Mouse (Mus musculus) MEL-GATA-1-ER (cell line): ENCODE data around the gene Nudt14.

Experiments
- DNase-seq: peaks from one replicate; pipeline ENCODE4 v3.0.0-alpha.2; 2012; ENCODE audit warnings: low read depth; ENCODE audit errors: extremely low read depth

Nudt14 gene

GRCm38 (mm10) chr12:112941776-112942713 is at the start of gene Nudt14:
TSS of gene Nudt14 (minus strand) at chr12:112942124.
- DNase-seq = peak; percentile 89

DNA sequence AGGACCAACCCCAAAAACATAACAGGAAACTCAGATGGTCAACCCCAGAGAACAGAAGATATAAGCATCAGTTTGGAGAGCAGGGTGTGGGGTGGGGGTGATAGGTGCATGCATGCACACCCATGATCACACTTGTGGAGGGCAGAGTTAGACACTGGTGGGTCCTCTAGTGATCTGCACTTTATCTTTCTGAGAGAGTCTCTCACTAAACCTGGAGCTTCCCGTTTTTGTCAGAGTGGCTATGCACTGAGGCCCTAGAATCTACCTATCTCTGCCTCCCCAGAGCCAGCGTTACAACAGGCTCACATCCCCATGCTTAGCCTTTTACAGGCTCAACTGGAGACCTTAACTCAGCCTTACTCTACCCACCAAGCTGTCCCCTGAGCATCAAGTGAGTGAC is 49.5 kb upstream of the Nudt14 start:
- DNase-seq = peak; percentile 98

DNA sequence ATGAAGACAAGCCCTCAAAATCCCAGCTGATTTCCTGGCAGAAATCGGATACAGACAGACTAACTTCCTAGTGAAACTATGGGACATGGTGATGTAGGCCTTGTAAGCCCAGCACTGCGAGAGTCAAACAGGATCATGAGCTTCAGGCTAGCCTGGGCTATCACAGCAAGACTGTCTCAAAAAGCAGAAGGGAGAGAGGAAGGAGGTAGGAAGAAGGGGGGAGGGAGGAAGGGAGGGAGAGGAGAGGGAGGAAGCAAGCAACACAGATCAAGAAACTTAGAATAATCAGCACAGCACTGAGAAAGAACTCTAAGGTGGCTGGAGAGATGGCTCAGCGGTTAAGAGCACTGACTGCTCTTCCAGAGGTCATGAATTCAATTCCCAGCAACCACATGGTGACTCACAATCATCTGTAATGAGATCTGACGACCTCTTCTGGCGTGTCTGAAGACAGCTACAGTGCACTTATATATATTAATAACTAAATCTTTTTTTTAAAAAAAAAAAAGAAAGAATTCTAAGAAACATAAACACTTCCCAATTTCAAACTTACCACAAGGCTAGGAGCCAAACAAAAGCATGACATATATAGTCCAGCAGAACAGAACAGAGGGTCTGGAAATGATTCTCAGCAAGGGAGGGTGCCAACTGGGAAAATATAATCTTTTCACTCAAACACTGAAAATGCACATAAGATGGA is 48.9 kb upstream of the Nudt14 start:
- peak; percentile 80 for DNase-seq

DNA sequence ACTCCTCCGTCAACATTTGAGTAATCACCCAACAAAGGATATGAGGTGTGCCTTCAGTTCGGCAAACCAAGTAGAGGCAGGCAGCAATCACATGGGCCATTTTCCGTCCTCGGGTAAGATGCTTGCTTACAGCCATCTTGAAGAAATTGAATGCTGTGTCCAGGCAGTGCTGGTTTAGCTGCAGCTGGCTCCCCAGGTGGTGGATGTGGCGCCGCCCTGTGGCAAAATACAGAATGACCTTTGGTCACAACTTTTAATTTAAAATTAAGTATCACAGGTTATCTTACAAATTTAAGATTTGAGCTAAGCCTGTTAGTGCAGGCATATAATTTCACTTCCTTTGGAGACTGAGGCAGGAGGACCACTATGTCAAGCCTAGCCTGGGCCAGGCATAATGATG is 46.0 kb upstream of the Nudt14 start:
- no peak for DNase-seq

GRCm38 (mm10) chr12:112985346-112985745 is 43.4 kb upstream of the Nudt14 start:
- no peak for DNase-seq

GRCm38 (mm10) chr12:112982031-112982430 is 40.1 kb upstream of the Nudt14 start:
- DNase-seq = no peak

DNA sequence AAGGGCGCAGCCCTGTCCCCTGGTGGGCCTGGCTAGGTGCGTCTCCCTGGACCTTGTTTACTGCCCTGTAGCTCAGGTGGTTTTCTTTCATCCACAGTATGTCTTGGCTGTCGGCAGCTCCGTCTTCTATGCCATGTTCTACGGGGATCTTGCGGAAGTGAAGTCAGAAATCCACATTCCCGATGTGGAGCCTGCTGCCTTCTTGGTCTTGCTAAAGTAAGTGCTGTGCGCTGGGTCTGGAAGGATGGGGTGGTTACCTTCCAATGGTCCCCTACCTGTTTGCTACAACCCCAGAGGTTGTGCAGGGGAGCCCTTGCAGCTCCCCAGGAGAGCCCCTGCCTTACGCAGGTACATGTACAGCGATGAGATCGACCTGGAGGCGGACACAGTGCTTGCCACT is 35.2 kb upstream of the Nudt14 start:
- DNase-seq = no peak

- DNase-seq = no peak
Measured at GRCm38 (mm10) chr12:112976371-112977073, 34.6 kb upstream of the Nudt14 start, which contains the start of gene Btbd6. TSS of gene Btbd6 (plus strand) at chr12:112976482.

GRCm38 (mm10) chr12:112974736-112975135 is 32.8 kb upstream of the Nudt14 start:
- no peak for DNase-seq

DNA sequence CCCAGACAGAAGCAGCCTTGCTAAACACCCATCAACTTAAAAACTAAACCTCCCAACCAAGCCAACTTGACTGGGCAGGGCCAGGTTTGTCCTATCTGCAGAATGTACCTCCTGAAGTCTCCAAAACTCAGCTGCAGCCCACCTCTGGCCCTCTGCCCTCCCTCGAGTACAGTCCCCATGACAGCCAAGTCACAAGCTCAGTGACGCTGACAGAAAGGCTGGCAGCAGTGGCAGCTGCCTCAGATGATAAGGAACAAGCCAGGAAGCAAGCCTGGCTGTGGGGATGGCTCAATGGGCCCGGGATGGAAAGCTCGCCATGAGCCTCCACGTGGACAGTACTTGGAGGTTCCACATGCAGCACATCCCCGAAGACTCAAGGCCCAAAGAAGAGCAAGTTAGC is 27.7 kb upstream of the Nudt14 start:
- DNase-seq = no peak

DNA sequence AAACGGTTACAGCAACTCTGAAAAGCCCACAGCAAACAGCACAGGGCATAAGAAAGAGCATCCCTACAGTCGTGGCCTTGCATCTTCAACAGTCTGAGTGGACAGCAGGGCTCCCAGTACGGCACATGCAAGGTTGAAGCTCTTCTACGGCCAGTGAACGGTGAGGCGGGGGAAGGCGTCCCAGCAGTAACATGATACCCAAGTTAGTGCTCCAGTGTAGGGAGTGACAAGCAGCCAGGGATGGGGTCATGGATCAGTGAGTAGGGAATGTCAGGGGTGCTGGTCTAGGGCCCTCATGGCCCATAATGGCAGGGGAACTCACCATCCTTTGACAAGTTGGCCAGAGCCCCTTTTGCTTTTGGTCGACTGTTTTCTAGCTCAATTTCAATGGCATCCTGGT is 27.0 kb upstream of the Nudt14 start:
- DNase-seq = no peak

DNA sequence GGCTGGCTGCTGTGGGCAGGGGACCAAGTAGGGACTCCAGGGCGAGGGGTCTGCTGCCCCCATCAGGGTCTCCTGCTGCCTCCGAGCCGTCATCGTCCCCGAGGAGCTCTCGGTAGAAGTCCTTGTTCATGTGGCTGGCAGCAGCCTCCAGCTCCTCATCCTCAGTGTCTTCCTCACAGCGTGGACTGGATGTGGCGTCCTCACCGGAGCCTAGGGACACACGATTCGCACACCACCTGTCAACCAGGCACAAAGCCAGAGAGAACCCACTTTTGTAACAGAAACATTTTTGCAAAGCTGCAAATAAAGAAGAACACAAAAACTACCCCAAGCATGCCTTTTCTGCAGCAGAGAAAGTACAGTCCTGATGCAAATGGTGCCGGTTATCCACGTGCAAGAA is 23.9 kb upstream of the Nudt14 start:
- DNase-seq = no peak

DNA sequence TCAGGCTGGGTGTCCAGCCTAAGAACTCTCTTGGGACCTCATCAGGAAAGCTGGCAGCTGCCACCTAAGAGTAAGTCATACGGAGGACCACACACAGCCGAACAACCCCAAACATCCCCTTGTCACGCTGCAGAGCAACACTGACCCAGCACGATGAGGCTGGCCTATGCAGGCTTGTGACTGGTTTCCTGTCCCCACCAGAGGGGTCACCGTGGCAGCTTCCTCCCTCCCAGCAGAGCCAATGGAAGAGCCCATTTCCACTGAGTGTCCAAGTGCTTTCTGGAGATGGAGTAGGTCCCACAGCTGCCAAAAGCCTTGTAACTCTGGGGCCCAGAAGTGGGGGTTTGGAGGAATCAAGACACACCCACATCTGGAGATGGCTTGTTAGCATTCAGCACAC is 19.9 kb upstream of the Nudt14 start:
- DNase-seq = no peak

GRCm38 (mm10) chr12:112961428-112961827 is 19.5 kb upstream of the Nudt14 start:
- DNase-seq = no peak

- no peak for DNase-seq
Measured at GRCm38 (mm10) chr12:112959421-112959820, 17.5 kb upstream of the Nudt14 start.

- no peak for DNase-seq
Measured at GRCm38 (mm10) chr12:112958303-112958702, 16.4 kb upstream of the Nudt14 start.

DNA sequence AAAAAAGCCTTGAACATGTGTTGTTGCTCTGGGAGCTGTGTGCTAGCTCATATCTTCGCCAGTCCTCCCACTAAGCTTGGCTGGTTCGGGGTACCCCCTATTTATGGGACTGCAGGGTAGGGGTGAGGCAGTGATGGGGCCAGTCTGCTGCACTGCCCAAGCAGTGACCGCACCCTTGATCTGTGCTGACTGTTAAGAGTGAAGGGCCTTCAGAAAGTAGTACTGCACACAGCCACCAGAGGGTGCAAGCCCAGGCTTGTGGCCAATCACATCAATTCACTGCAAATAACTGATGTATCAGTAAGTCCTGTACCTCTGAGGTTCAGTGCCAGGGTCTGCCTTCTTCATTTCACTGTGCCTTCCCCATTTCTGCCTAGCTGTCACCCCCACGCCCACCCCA is 13.9 kb upstream of the Nudt14 start:
- DNase-seq = peak; percentile 65

DNA sequence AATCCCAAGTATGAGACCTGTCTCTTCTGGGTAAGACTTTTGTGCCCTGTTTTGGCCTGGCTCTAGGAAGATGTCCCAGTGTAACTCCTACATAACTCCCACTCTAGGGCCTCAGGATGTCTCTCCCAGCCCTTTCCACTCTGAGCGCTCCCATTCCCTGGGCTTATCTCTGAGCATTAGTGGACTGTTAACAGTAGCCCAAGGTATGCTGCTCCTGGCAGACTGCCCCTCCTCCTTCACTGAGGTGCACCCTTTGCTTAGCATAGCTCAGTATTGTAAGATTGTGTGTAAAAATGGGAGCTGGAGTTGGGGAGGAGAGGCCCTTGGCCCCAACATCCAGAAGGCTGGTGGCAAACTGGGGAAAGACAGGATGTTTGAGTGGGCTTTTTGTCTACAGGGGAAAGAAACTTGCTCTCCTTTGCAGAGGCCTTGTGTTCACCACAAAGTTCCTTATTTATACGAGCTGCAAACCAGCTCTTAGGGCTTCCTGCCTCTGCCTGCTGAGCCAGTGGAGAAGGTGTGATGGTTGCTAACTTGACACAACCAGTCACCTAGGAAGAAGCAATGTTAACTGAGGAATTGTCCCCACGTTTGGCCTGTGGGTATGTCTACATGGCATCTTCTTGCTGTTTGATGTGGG is 11.1 kb upstream of the Nudt14 start:
- DNase-seq = no peak

DNA sequence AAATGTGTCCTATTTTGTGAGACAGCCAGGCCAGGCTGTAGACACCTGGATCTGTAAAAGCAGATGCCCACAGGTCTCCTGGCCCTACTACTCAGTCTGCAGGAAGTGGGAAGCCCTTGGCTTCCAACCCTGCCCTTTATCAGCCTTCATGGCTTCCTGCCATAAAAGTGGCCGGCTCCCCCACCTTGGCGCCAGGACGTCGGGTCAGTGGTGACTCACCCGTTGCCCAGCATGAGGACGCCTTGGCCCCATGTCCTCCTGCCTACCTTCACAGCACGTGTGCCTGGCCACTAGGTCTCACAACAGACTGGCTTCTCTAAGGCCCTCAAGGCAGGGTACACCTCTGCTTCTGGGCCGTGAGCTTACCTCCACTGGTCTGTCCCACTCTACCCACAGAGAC is 10.5 kb upstream of the Nudt14 start:
- DNase-seq = no peak

DNA sequence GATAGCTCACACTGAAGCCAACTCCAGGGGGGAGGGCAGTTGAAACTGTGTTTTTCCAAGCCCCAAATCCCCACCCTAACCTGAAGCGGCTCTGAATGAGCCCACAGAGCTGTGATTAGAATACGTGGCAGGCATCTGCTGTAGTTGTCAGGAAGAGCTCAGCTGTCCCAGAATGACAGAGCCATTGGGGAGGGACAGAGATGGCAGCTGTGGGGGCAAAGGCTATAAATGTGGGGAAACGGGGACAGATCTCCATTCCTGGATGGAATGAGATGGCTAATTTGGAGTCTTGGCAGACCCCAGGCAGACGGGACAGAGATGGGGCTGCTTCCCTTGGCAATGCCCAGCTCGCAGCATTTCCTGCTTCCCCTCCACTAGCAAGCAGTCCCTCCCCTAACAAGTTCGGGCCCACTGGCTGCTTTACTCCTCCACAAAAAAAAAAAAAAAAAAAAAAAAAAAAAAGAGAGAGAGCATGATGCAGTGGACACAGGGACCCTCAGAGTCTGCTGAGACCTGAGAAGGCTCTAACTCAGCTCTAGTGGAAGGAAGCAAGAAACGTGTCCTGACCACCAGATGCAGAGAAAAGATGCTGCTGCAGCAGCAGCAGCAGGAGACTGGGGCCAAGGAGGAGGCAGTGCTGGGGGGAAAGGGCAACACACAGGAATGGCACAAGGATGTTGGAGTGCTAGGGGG is 9.4 kb upstream of the Nudt14 start:
- no peak for DNase-seq

- peak; percentile 48 for DNase-seq
Measured at GRCm38 (mm10) chr12:112950761-112951129, 8.8 kb upstream of the Nudt14 start.
